Mouse (Mus musculus): Measurements from ENCODE around the gene Laptm4a. TPM values are rescaled to one million over a fixed set of nuclear protein-coding genes. Genes with fewer than 3 reads are reported as not detected.

Laptm4a gene
- total RNA-seq, 2 experiments from 2014 or later = 215 to 227 TPM

DNA sequence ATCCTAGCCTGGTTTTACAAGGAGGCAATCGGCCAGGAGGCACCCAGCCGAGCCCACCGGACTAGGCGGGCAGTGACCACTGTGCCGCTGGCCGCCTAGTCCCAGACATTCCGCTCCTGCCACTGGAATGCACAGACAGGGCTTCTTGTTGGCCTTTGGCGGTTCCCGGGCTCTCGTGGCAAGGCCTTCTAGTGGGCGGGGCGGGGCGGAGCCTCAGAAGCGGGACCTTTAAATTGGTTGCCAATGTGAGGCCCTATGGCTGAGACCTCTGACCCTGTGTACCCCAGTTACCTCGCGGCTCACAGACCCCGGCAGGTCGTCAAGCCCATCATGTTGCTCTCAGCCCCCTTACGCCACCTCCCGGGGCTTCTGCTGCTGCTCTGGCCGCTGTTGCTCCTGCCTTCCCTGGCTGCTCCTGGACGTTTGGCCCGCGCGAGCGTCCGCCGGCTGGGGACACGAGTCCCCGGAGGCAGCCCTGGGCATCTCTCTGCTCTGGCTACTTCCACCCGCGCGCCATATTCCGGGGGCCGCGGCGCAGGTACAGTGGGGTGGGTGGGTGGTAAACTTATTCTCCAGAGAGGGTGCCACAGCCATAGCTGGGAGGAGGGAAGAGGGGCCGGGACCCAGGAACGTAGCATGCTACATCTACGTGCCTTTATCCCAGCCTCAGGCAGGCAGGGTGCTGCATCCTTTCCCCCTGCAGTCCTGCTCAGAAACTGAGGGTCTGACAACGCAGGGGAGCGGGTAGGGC is 26.4 kb downstream of the Laptm4a start, which contains the start of gene Matn3:
TSS of gene Matn3 (plus strand) at position 216 of the 751 bp plus-strand sequence.
- no peak for DNase-seq (ENCODE audit: low spot score in 2 of 2)

DNA sequence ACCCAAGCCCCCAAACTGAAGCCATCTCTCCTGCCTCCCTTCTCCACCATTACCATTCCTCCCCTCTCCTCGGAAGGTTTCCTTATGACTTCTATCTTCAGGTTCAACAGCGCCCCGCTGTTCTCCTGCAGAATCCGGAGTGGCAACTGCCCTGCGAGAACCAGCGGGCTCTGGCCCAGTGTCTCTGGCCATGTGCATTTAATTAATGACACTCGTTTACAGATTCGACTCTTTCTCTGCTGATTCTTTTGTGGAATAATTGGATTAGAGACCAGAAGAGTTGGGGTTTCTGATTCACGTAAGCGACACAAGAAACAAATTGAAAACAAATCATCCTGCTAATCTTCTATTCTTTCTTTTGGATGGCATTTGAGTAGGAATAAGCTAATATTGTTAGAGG is 31.7 kb downstream of the Laptm4a start:
- no peak for DNase-seq (ENCODE audit: low spot score in 2 of 2)

DNA sequence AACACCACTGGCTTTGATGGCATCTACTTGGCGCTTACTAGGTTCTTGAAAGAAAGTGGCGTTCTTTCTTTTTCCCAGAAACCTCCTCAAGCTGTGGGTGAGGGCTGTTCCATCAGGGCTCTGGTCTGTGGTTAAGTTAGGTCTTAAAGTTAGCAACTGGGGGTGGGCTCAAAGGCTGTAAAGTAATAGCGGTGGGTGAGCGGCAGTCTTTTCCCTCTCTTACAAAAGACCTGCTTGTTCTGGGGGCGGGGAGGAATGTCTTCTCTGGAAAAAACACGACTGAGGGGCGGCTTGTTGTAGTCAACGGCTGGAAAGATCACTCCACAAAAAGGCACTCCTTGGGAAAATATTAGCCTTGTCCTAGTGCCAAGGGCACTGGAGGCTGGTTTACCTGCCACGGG is 32.7 kb downstream of the Laptm4a start:
- no peak for DNase-seq (ENCODE audit: low spot score in 2 of 2)

DNA sequence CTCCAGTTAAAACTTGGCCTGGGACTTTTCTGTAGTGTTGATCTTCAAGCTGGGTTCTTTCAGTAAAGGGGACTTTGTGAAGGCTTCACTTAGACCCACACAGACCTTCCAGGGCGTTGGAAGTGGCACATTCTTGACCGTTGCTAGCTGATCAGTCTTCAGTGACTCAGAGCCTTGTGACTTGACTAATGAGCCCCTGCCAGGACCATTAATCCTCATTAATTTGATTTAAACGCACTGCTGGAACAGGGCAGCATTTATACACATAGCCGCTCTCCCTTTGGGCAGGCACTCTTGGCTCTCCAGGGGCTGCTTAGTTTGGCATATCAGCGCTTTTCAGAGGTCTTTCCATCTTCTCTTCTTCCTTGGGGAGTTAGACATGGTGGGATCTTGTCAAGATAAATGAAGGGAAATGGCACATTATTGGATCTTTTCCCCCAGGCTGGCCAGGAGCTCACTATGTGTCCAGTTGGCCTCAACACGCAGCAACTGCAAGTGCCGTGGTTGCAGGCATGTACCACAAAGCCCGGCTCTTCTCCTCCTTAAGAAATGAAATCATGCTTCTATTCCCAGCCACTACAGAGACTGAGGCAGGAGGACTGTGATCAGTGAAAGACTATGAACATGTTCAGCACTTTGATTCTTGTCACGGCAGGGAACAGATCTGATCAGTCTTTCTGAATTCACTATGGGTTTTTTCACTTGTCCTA is 40.3 kb downstream of the Laptm4a start:
- no peak for DNase-seq (ENCODE audit: low spot score in 2 of 2)

DNA sequence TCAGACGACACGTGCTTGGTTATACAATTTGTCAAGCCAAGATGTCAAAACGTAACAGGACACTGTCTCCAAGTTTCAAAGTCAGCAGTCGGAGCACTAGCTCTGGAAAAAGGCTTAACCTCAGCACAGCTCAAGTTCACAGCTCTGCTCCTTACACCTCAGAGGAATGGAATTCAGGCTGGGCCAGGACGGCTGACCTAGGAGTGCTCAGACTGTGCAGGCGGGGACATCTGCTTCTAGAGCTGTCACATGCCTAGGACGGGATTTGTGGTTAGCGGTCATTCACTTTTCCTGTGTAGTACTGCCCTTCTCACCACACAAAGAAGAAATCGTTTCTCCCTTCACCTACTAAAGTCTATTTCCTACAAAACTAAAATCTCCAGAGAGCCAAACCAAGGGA is 48.4 kb downstream of the Laptm4a start:
- no peak for DNase-seq (ENCODE audit: low spot score in 2 of 2)

DNA sequence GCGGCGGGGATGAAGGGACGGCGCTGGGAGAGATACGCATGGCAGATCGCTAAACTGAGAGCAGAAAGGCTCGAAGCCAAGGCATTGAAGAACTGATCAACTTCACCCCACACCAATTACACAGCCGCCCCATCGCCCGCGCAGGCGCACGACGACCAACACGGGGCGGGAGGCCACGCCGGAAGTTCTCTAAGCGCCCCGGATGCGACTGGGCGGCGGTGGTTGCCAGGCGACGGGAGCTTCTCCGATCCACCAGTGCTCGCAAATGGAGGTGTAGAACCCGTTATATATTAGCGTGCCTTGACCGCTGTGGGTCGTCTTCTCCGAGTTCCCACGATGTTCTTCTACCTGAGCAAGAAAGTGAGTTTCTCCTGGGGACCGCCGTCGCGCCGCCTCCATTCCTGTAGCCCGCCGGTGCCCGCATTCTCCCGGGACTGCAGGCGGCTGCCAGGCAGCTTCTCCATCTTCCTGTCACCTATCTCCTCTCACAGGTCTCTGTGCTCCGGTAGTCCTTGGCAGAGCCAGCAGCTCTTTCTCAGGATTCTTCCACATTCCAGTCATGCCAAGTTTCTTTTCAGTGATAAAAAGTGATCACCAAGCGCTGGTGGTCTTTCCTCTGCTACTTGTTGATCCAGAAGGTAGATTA is 52.5 kb downstream of the Laptm4a start, which contains the start of gene Wdr35:
TSS of gene Wdr35 (plus strand) at position 73 of the 646 bp plus-strand sequence.
- peak; percentile 93 to 94 for DNase-seq (ENCODE audit: low spot score in 2 of 2)

DNA sequence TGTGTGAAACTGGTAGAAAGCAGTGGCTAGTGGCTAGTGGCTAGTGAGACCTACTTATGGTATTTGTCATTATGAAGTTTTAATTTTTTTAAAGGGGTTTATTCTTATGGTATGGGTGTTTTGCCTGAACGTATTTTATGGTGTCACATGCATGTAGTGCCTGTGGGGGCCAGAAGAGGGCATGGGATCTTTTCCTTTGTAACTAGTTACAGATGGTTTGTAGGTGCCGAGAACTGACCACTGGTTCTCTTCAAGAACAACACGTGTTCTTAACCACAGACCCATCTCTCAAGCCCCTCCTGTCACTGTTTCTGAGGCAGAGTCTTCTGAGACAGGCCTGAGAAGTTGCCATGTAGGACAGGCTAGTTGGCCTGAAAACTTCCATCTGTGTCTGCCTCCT is 53.6 kb downstream of the Laptm4a start:
- DNase-seq (ENCODE audit: low spot score in 2 of 2) = no peak

Other genes with a start within 250 kb of the Laptm4a start
- 100 to 1,000 TPM; 195 to 211 TPM for gene Pum2, start 247.5 kb upstream of the Laptm4a start, total RNA-seq (2021)
- 1 to 10 TPM in 1 of 2 experiments, under 1 TPM in 1; 0.67 to 1.0 TPM for gene Sdc1, start 150.3 kb upstream of the Laptm4a start, total RNA-seq (2021)
- gene Matn3, start 26.3 kb downstream of the Laptm4a start, total RNA-seq (2021) = not detected
- gene Wdr35, start 52.2 kb downstream of the Laptm4a start, total RNA-seq (2021) = 10 to 100 TPM; 37.8 to 40.9 TPM
- gene Ttc32, start 108.3 kb downstream of the Laptm4a start, total RNA-seq (2021) = 1 to 10 TPM; 3.6 to 5.7 TPM

Measured in layer of hippocampus, adult 18-20 months (tissue).